Mouse (Mus musculus) yolk sac, embryonic 10.5 days (tissue): ENCODE results near the gene Cd300ld3.
A peak's percentile ranks its signal among the peaks of the same experiment; 100 is the strongest.
"Not testable (repeated sequence)": the region's sequence is repeated elsewhere in the genome, so short reads cannot be mapped to it uniquely, and the experiment has no call there.

Source experiments
- DNase-seq: peaks from one replicate; pipeline ENCODE4 v3.0.0-alpha.2; 2017; ENCODE audit warnings: low spot score

The Cd300ld3 gene

DNA sequence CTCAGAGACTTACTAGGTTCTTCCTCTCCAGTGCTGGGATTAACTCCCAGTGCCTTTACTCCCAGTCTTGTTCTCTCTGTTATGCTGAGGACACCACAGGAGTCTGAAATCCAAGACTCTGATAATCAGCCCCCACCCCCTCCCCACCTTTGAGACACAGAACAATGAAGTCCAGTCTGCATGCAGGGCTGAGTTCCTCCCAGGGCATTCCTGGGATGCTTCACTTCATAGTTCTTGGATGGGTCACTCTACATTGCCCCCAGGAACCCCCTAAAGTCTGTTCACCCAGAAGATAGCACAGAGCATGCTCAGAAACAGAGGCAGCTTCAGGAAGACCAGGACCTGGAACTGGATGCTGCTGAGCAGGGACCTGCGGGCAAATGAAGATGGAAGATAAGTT, 4.8 kb upstream of the Cd300ld3 start:
- no peak for DNase-seq

GRCm38 (mm10) chr11:115052206-115052605, 4.0 kb upstream of the Cd300ld3 start:
- DNase-seq, result peak; percentile 53

GRCm38 (mm10) chr11:115049282-115049895, 1.2 kb upstream of the Cd300ld3 start:
- no peak for DNase-seq

- DNase-seq, result not testable (repeated sequence)
These were observed 10.5 kb downstream of the Cd300ld3 start, which contains the start of gene Cd300ld5 for GRCm38 (mm10) chr11:115037669-115038068. Gene Cd300ld5 (minus strand): TSS chr11:115037769.

DNA sequence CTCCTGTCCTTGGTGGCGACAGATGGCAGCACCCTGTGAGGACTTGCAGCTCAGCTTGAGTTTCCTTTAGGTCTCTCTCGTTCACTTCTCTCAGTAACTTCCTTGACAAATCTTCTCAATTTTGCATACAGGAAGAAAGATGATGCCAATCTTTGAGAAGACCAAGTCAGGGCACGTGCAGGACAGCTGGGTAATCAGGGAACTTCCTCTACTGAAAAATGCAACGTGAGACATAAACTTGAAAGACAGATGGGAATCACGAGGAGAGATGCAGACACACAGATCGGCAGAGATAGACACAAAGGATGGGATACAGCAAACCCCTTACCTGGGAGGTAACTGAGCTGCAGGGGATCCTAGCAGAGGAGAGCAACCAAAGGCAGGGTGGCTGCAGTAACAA, 21.3 kb downstream of the Cd300ld3 start, which contains the start of gene Cd300ld4:
Cd300ld4 (minus strand) TSS at position 101 of the 400 bp plus-strand sequence.
- not testable (repeated sequence) for DNase-seq

DNA sequence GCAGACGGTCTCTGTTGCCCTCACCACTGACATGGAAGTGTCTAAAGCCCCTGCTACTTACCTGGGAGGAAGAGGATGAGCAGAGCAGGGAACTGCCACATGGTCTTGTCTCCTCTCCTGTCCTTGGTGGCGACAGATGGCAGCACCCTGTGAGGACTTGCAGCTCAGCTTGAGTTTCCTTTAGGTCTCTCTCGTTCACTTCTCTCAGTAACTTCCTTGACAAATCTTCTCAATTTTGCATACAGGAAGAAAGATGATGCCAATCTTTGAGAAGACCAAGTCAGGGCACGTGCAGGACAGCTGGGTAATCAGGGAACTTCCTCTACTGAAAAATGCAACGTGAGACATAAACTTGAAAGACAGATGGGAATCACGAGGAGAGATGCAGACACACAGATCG, 32.1 kb downstream of the Cd300ld3 start, which contains the start of gene Cd300ld2:
Cd300ld2 (minus strand) TSS at position 101 of the 400 bp plus-strand sequence.
- not testable (repeated sequence) for DNase-seq

- no peak for DNase-seq
These were observed 44.1 kb downstream of the Cd300ld3 start for GRCm38 (mm10) chr11:115004070-115004469.

DNA sequence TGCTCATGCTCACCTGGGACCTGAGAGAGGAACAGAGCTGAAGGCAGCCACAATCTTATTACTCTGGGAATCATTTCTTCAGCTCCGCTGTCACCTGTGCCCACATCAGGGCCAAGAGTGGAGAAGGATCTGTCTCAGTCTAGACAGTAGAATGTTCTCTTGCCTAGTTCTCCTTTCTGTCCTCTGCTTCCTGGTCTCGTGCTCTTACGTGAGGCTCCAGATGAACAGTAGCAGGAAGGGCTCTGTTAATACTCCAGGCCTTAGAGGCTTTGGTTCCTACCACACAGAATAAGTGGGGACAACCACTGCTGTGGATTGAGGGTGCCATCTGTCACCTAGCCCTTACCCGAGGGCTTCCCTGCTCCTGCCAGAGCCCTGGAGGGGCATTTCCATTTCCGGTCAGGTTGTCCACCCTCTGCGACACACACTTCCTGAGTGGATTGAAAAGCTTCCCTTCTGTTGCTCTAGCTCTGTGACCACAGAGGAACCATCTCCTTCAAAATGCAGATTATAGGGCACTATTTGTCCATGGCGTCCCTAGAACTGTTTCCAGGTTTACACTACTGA, 46.7 kb downstream of the Cd300ld3 start, which contains the start of gene Cd300c2:
Cd300c2 (minus strand) TSS at position 407 of the 567 bp plus-strand sequence.
- DNase-seq, result no peak
